Comparison of ENCODE assay signal across 9 mouse cellular contexts in genomic region chr2:166156122-166156521, GRCm38 (mm10). TPM values are rescaled to one million over a fixed set of nuclear protein-coding genes. Genes with fewer than 3 reads are reported as not detected.
DNase-seq lines count a peak whose midpoint lies in the region; ATAC-seq and TF ChIP-seq lines count a peak whose summit lies in the region.
"Had no signal": no experiment of that assay in that cellular context is flagged by ENCODE, and none has a peak within 500 bp of the region (broad histone marks: within the 10 kb centered on the region; RNA-seq: fewer than 3 reads in every experiment).

No protein-coding gene starts in this region.

- no peaks in the 10 kb centered on the region; the same call in 1 of the 2 replicates for H3K9me3 ChIP-seq in lung, embryonic 14.5 days (ENCODE audit: low read depth, low read length)
- no peaks in the 10 kb centered on the region for H3K9me3 ChIP-seq in intestine, postnatal 0 days (ENCODE audit: control insufficient read depth)
- no peaks in the 10 kb centered on the region for H3K9me3 ChIP-seq in stomach, embryonic 15.5 days

- H3K4me3 ChIP-seq in lung, embryonic 14.5 days (ENCODE audit: low read depth, low read length): peak overlapping the region; percentile 64; the same call in 1 of the 2 replicates
- H3K4me3 ChIP-seq in intestine, postnatal 0 days (ENCODE audit: low read depth, low read length): no peak overlapping the region
- H3K4me3 ChIP-seq in stomach, embryonic 15.5 days (replicated peaks): peak overlapping the region; percentile 71

- TF ChIP-seq CTCF in lung, embryonic 14.5 days (IDR thresholded peaks at IDR 0.05; ENCODE audit: low read depth): no peak
- TF ChIP-seq CTCF in intestine, postnatal 0 days (IDR thresholded peaks at IDR 0.05; ENCODE audit: low read depth): no peak

- 5% methylated on average over 12 of the region's 12 CpGs for WGBS in lung, embryonic 14.5 days
- WGBS in intestine, postnatal 0 days: 21% methylated on average over 12 of the region's 12 CpGs
- WGBS in stomach, embryonic 15.5 days: 12% methylated on average over 12 of the region's 12 CpGs

- peak; percentile 9 for DNase-seq in embryo, embryonic 10 days (ENCODE audit: low spot score)
- DNase-seq in embryo, embryonic 9.5 days (ENCODE audit: extremely low spot score): no peak
- no peak for DNase-seq in lung, embryonic 14.5 days
- DNase-seq in lung, postnatal 25 days (ENCODE audit: low spot score): no peak
- DNase-seq in gastrocnemius, postnatal 25 days: no peak
- no peak for DNase-seq in right cerebral cortex, postnatal 36 days (ENCODE audit: low spot score in 2 of 2)
- DNase-seq: thymus, adult 2 months had no signal

- no peak overlapping the region; the same call in 1 of the 2 replicates for H3K27ac ChIP-seq in lung, embryonic 14.5 days (ENCODE audit: low read depth)
- H3K27ac ChIP-seq in intestine, postnatal 0 days (ENCODE audit: low read depth, low read length): no peak overlapping the region
- peak overlapping the region; percentile 93 for H3K27ac ChIP-seq in stomach, embryonic 15.5 days

- peaks cover 26% of the 10 kb centered on the region for H3K4me1 ChIP-seq in lung, embryonic 14.5 days (ENCODE audit: insufficient read depth)
- peaks cover 9% of the 10 kb centered on the region for H3K4me1 ChIP-seq in intestine, postnatal 0 days (replicated peaks; ENCODE audit: control insufficient read depth, insufficient read depth, low read length)
- H3K4me1 ChIP-seq in stomach, embryonic 15.5 days: peaks cover 35% of the 10 kb centered on the region

- H3K4me2 ChIP-seq in lung, embryonic 14.5 days: peak overlapping the region; percentile 99
- H3K4me2 ChIP-seq in intestine, postnatal 0 days (replicated peaks; ENCODE audit: low read depth): peak overlapping the region; percentile 98
- H3K4me2 ChIP-seq in stomach, embryonic 15.5 days: peak overlapping the region; percentile 88

- peaks cover 4% of the 10 kb centered on the region; the same call in 1 of the 2 replicates for H3K27me3 ChIP-seq in lung, embryonic 14.5 days (ENCODE audit: insufficient read depth, low read length)
- H3K27me3 ChIP-seq in intestine, postnatal 0 days (replicated peaks; ENCODE audit: control insufficient read depth, insufficient read depth, low read length): no peaks in the 10 kb centered on the region
- no peaks in the 10 kb centered on the region for H3K27me3 ChIP-seq in stomach, embryonic 15.5 days (replicated peaks)

- H3K36me3 ChIP-seq in lung, embryonic 14.5 days (ENCODE audit: insufficient read depth): no peaks in the 10 kb centered on the region
- H3K36me3 ChIP-seq in intestine, postnatal 0 days (ENCODE audit: control insufficient read depth, insufficient read depth): no peaks in the 10 kb centered on the region
- no peaks in the 10 kb centered on the region for H3K36me3 ChIP-seq in stomach, embryonic 15.5 days

- H3K9ac ChIP-seq in lung, embryonic 14.5 days: no peak overlapping the region
- H3K9ac ChIP-seq in intestine, postnatal 0 days (ENCODE audit: low read depth, low read length): peak overlapping the region; percentile 89; the same call in 1 of the 2 replicates
- H3K9ac ChIP-seq in stomach, embryonic 15.5 days: no peak overlapping the region

- ATAC-seq in lung, embryonic 14.5 days (ENCODE audit: insufficient read depth): no peak
- no peak for ATAC-seq in intestine, postnatal 0 days
- no peak for ATAC-seq in stomach, embryonic 15.5 days (ENCODE audit: insufficient read depth, low FRiP score, low read depth)

RNA-seq across cellular contexts. Expression of gene Sulf2, which starts 0.7 kb away (rescaled TPM):
- polyA plus RNA-seq in lung, embryonic 14.5 days (2014; fragmentation: Nextera tagmentation; extraction: Ambion mirVana): 51.1 and 57.6 TPM in 2 replicates
- polyA plus RNA-seq in intestine, postnatal 0 days (2015; fragmentation: Nextera tagmentation; extraction: Ambion mirVana): 66.0 and 66.4 TPM in 2 replicates
- 121 and 140 TPM in 2 replicates for polyA plus RNA-seq in stomach, embryonic 15.5 days (2015; fragmentation: Nextera tagmentation; extraction: Ambion mirVana)
- 10 to 100 TPM; 11.1 to 19.3 TPM for total RNA-seq in gastrocnemius, postnatal 25 days (2021)
